Mouse (Mus musculus) spleen, adult 2 months (tissue): ENCODE data around the gene R3hdml.

Experiments used
- CTCF ChIP-seq: fragments of 200-500 bp; IDR thresholded peaks from 2 replicates; pipeline ENCODE4 v1.5.1; 2011; ENCODE audit warnings: mild to moderate bottlenecking, inconsistent platforms; ENCODE audit not compliant: insufficient read depth, insufficient read length, insufficient replicate concordance; ENCODE audit errors: extremely low read depth
- POLR2A ChIP-seq: fragments of 200-500 bp; IDR thresholded peaks from 2 replicates; pipeline ENCODE4 v1.6.1; 2011; ENCODE audit warnings: low read depth, low read length, inconsistent platforms

- no peak for TF ChIP-seq CTCF
- TF ChIP-seq POLR2A, result no peak
Measured at GRCm38 (mm10) chr2:163450668-163451295, 41.3 kb upstream of the R3hdml start.
